Mouse (Mus musculus): ENCODE results near the gene Fuk. TPM values are rescaled to one million over a fixed set of nuclear protein-coding genes. Genes with fewer than 3 reads are reported as not detected.
"Not testable (repeated sequence)": the region's sequence is repeated elsewhere in the genome, so short reads cannot be mapped to it uniquely, and the experiment has no call there.

The Fuk gene
- 1 to 10 TPM; 6.8 to 8.6 TPM for total RNA-seq (2021)

DNA sequence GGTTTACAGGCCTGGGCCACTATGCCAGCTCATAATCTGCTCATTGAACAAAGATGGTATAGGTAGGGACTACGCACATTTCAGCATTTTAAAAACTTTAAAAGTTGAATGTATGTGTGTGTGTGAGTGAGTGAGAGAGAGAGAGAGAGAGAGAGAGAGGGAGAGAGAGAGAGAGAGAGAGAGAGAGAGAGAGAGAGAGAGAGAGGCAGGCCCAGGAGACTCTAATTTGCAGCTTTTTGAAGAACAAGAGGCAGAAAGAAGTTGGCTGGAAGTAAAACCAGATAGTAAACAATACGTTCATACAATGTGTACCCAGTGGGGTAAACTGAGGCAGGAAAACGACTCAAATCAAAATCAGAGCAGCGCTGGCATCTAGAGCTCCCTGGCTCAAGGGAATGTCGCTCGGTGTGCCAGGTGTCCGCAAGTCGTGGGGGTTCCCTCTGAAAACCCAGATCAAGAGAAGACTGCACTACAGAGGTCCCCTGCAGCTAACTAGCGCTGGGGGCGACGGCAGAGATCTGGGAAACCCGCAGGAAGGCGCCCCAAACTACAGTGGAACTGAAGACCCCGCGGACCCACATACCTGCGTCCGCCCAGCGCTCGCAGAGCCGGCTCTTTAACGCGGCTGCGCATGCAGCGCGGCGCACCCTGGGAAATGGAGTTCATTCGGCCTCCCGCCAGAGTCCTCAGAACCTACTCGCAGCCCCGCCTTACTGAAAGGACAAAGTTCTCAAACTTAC, at the start of gene Fuk:
Gene Fuk, minus strand, starts transcription at position 650 of the 740 bp plus-strand sequence.
- intact Hi-C loops (cut with DNase I): loop anchor here (5.0 kb wide), 1 partner anchor 65 kb away; no protein-coding TSS in a partner anchor
- peak; percentile 87 to 90 for DNase-seq

DNA sequence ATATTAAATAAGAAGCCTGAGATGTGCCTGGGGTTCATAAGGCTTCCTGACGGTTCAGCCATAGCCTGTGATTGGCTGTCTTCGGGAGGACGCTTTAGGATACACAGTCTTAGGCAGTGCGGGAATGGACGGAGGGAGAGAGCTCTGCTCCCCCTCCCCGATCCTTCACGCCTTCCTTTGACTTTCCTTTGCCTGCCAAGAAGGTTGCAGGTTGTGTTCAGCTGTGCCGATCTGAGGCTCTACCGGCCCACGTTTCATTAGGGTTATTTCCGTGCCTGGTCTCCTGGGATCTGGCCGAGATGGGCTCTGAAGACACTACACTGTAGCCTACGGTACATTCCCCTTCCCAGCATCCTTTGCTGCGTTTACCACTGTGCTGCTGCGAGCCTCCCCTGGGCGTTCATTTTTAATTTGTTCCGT, 47.8 kb upstream of the Fuk start:
- DNase-seq: peak; percentile 62 to 65
- intact Hi-C loops (cut with DNase I): loop anchor here (2.0 kb wide), 1 partner anchor 15 kb away; no protein-coding TSS in a partner anchor

DNA sequence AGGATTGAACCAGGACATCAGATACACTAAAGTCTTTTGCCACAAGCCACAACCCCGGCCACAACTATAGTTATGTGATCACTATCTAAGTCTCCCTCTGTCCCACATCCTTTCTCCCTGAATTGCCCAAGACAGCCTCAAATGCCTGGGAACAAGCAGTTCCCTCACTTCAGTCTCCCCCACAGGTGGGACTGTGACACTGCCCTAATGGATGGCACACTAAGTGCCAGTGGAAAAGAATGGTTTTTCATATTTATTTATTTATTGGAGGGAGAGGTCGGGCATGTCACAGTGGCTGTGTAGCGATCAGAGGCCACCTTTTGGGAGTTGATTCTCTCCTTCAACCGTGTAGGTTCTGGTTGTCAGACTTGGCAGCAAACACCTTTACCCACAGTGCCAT, 43.4 kb upstream of the Fuk start:
- DNase-seq: no peak
- intact Hi-C loops (cut with DNase I): no loop called here

DNA sequence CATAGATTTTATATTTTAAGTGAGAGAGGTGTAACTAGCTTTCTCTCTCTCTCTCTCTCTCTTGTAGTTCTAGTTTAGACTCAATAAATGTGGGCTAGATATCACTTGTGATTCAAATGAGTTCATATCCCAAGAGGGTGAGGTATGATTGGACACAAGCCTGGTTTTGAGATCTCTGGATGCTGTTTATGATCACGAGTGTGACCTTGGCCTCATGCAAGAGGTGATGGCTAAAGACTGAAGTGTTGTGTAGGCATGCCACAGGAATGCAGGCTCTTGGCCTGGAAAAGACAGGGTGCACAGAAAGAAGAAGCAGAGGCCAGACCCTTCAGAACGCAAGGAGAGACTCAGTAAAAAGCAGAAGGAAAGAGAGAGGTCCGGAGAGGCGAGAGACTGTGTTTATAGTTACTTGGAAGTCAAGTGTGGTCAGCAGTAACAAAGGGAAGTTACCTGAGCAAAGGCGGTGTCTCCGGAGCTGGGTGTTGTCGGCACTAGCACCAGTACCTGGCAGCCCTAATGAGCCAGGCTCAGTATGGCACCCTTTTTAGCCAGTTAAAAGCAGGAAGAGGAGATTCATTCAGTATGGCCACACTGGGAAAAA, 42.1 kb upstream of the Fuk start:
- intact Hi-C loops (cut with DNase I): no loop called here
- peak; percentile 45 to 55 for DNase-seq

DNA sequence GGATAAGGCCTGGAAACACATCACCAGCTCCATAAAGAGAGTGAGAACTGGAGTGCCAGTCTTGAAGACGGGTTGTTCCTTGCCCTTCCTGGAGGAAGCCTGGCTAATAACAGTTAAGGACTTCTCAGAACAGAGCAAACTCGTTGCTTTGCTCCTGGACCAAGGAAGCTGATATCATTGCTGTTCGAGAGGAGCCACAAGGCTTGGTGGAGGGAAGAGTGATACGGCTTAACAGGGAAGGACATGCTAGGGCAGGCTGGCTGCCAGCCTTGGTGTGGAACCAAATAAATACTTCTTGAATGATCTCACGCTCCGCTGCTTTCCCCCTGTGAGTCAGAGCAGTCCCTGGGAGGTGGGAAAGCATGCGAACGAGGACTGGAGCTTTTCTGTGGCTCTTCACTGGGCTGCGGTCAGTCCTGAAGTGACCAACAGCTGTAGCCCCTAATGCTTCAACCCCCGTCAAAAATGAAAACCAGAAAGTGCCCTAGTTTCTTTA, 39.2 kb upstream of the Fuk start:
- intact Hi-C loops (cut with DNase I): no loop called here
- peak; percentile 90 to 93 for DNase-seq

DNA sequence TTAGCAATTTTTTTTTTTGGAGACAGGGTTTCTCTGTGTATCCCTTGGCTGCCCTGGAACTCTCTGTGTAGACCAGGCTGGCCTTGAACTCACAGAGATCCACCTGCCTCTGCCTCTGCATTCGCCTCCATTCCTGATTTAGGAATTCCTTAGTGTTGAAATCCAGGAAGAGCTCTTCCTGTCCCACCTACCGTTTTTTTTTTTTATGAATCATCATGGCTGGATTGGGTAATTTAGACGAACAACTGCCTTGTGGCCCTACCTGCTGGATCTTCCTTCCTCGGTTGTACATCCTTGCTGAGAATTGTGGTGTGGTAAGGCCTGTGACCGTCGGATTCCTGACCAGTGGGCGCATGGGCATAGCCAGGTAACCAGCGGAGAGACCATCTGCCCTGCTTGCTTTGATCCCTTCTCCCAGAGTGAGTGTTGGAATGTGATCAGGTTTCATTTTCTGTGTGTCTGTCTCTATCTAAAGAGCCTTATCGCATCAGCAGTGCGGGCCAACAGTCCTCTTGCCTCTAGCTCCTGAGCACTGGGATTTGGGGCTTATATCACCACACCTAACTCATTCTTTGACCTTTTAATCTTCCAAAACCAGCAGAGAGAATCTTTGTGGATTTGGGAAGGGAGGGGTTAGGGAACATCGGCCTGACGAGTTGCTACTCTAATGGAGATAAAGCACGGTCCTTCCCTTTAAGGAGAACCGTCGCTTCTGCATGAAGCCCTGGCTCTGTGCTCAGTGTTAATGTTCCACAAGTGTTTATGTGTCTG, 38.6 kb upstream of the Fuk start:
- intact Hi-C loops (cut with DNase I): no loop called here
- DNase-seq: no peak

DNA sequence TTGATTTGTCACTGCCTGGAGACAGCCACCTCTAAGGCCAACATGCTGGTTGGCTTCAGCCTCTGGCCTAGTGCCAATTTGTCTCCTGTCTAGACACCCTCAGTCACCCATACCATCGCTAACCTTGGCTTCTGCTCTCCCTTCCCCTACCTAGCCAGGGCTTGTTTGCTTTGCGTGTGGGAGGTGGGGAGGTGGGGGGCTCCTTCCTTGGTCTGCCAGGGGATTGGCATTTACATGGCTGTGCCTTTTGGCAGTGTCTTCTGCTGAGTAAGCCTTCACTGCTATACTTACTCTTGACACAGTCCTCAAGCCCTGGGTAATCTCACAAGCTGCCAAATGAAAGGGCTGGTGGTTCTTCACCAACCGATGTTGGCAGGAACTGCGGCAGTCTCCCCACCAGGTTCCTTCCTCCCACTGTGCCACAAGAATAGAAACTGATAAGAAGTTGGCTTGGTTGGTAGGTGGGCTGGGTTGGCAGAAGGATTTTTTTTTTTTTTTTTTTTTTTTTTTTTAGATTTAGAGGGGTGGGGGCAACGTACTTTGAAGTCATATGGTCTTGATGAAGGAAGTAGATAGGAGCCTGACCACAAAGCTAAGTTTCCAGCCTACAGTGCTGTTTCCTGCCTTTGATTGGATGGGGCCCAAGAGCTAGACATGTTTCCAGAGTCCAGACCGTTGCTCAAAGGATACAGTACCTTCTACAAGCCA, 36.7 kb upstream of the Fuk start:
- intact Hi-C loops (cut with DNase I): loop anchor here (2.0 kb wide), 1 partner anchor 26 kb away; no protein-coding TSS in a partner anchor
- DNase-seq: peak; percentile 78 to 79

DNA sequence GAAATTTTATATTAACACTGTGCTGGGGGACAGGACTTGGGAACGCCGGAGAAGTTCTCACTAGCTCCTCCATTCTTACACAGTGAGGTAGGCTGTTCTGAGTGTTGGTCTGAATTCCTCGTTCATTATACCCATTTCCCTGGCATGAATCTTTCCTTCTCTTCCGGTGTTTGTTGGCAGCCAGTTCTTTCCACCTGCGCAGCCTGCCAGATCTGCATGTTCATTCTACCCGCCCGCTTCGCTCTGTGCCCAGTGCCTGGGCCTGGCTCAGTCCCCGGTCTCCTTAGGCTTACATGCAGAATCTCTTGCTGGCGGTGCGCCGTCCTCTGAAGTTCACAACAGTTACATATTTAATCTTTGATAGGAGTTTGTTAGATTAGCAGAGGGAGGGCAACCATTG, 33.9 kb upstream of the Fuk start:
- intact Hi-C loops (cut with DNase I): no loop called here
- DNase-seq: peak in 1 of 2 experiments; percentile 50

DNA sequence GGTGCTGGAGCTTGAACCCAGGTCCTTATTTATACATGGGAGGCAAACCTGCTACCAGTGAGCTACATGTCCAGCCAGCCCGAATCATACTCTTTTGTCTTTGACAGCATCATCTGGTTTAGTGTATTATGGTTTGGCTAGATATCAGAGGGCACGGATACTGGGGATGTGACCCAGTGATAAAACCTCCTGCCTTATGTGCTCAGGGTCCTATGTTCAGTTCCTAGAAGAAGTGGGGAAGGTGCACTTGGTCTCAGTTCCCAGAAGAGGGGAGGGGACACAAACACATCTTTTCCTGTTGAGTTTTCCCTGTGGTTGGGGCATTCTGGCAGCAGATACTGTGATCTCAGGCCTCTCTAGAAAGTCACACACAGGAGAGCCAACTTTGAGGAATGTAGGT, 31.0 kb upstream of the Fuk start:
- DNase-seq: no peak
- intact Hi-C loops (cut with DNase I): no loop called here

DNA sequence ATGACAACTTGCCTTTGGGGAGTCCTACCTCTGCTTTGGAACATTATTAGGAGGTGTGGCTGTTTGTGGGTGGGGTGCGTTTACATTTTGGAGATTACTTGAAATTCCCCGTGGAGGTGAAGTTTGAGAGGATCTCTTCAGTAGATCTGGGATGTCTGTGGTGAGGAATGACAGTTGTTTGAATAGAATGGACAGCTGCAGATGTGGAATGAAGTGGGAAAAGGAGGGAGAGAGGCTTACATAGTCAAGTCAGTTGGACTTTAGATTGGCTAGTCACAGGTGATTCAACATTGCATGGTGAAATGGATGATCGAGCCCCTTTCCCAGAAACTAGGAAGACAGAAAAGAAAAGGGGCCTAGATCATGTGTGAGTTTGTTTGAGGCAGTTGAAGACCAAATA, 30.2 kb upstream of the Fuk start:
- DNase-seq: no peak
- intact Hi-C loops (cut with DNase I): no loop called here

DNA sequence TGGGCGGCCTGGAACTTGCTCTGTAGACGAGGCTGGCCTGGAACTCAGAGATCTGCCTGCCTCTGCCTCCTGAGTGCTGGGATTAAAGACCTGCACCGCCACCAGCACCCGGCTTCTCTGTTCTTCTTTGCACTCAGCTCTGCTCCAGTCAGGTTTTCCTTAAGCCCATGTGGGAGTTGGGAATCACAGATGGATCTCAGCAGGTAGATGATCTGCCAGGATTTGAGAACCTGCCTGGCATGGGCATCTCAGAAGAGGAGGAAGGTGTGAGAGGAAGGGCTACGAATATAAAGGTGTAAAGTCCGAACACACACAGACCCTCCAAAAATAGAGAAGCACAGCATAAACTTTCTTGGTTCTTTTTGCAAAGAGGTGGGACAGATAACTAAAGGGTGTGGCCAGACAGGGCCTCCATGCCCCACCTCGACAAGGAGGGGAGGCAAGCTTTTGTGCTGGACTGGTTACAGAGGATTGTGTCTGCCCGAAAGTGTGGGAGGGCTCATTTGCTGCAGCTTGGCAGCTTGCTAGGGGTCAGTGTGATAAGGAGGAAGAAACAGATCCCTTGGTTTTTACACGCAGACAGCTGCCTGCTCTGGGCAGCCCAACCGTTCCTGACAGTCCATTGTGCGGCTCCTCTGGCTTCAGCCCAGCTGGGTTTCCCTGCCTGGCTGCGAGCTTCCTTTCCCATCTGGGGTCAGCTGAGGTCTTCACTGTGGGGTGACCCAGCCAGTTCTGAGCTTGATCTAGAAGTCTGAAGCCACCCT, 29.1 kb upstream of the Fuk start:
- DNase-seq: peak; percentile 93 to 95
- intact Hi-C loops (cut with DNase I): no loop called here

DNA sequence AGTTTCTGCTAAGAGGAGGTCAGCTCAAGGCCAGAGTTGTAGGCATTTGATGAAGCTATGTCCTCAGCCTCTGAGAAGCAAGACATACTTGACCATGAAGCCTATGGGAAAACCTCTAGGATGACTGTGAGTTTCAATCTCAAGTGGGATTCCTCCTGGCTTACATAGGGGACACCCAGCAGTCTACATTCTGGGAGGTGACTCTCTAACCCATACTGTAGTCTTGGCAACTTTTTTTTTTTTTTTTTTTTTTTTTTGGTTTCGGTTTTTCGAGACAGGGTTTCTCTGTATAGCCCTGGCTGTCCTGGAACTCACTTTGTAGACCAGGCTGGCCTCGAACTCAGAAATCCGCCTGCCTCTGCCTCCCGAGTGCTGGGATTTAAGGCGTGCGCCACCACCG, 27.4 kb upstream of the Fuk start:
- not testable (repeated sequence) for DNase-seq
- intact Hi-C loops (cut with DNase I): loop anchor here (1.0 kb wide), 1 partner anchor 9 kb away; no protein-coding TSS in a partner anchor

DNA sequence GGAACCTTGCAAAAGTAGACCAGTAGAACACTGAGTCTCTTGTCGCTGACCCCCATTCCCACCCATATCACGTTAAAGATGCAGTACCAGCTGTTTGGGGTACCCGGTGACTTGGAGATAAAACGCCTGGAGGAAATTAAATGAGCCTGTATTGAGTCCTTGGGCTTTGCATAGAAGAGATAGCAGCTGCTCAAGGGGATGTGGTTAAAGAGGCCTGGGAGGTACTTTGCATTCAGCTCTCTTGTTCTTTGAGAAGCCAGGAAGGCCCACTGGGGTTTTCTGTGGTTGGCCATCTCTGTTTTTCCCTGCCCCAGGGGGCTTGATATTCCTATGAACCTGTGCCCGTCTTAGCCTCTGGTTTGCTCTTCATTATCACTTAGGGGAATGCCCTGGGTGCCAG, 26.8 kb upstream of the Fuk start:
- intact Hi-C loops (cut with DNase I): loop anchor here (1.0 kb wide), 1 partner anchor 9 kb away; no protein-coding TSS in a partner anchor
- DNase-seq: no peak

DNA sequence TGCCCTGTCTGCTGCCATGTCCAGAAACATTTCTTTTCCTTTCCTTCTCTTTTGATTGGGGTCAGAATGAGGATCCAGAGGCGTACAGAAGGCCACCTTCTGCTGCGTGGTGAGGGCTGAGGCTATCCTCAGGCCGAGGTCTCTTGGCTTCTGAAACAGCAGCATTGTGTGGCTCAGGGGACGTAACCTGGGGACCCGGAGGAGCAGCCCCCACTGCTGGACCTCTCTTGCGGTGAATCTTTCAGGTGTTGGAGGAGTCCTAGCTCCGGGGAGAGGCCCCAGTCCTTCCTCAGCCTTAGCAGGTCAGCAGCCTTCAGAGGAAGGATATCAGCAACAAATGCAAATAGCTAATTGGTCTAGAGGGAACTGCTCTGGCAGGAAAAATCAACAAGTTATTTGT, 26.1 kb upstream of the Fuk start:
- intact Hi-C loops (cut with DNase I): no loop called here
- no peak for DNase-seq

DNA sequence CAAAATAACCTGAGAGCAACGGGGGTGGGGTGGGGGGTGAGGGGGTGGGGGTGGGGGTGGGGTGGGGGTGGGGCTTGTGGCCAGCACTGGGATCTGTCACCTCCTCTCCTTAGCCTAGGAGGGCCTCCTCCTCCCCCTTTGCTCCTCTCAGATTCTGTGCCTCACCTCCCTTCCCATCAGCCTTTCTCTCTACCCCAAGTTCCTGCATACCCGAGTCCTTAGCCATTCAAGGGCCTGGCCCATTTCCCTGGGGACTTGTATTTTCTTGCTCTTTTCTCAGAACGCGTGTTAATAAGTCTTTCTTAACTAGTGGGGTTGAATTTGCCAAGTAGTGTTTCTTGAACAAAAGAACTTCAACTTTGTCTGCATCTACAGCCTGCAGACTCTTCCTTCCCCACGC, 24.4 kb upstream of the Fuk start:
- DNase-seq: no peak
- intact Hi-C loops (cut with DNase I): no loop called here

DNA sequence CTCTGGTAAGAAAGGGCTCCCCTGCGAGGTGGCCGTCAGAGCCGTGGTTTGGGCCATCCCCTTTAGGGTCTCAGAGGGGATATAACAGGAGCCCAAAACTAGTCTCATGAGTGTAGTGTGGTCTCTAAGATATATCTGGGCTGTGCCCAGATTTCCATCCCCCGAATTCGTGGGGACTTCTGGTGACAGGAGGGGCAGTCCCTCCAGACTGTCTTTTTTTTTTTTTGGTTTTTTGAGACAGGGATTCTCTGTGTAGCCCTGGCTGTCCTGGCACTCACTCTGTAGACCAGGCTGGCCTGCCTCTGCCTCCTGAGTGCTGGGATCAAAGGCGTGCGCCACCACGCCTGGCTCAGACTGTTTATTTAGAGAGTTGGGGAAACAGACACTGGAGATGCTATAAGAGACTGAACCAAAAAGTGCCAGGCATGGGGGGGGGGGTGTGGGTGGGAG, 23.4 kb upstream of the Fuk start:
- intact Hi-C loops (cut with DNase I): no loop called here
- DNase-seq: no peak

DNA sequence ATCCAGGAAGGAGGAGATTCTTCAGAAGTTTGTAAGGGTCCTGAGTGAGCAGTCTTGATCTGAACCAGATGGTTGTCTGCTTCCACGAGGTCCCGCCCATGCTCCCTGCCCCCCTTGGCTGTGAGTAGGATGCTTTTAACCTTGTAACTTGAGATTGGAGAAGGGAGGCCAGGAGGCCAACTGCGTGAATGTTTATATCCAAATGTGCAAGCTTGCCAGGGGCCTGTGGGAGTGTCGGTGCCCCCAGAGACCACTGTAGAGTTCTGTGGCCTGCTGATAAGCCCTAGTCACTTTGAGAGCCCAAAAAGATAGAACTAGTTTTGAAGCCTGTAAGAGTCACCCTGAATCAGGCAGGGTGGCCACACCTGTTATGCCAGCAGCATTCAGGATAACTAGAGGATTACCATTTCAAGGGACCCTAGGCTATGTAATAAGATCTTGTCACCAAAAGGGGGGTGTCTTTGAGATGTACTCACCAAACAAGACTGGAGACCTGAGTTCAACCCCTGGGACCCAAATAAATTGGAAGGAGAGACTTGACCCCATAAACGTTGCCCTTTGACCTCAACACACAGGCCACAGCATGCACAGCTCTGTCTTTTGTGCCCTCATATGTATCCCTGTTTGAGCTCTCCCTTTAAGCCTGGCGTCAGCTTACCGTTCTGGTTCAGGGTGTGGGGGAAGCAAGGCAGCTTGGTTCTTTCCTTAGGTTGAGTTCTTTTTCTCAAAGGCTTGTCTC, 19.4 kb upstream of the Fuk start:
- intact Hi-C loops (cut with DNase I): no loop called here
- DNase-seq: peak; percentile 50 to 63

DNA sequence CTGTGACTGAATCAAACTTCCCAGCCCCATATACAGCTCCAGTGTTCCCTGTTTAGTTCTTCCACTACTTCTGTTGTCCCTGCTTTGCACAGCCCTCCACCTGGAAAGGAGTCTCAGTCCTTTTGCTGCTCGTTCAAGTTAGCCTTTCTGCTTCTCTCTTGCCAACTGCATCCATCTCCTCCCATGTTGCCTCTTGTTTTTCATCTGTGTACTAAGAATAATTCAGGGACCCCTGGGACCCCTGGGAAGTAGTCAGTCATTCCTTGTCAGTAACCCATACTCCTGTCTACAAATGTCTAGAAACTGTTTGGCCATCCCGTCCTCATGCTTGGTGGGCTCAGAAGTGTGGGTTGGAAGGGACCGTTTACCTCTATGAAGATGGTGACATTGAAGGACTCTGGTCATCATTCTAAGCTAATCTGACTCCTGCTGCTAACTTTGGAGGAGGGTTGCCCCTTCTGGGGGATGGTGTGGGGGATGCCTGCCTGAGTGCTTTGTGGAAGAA, 18.5 kb upstream of the Fuk start:
- intact Hi-C loops (cut with DNase I): loop anchor here (1.0 kb wide), 2 partner anchors 8 to 44 kb away; no protein-coding TSS in a partner anchor
- no peak for DNase-seq
